Mouse (Mus musculus) erythroblast, embryonic 14.5 days (primary cell): ENCODE data around the gene Btbd9.

Experiments used
- GATA1 ChIP-seq: IDR thresholded peaks from 2 replicates; pipeline ENCODE4 v1.6.1; 2012; ENCODE audit warnings: low read length, inconsistent platforms, mixed read lengths
- TAL1 ChIP-seq: IDR thresholded peaks from 3 replicates; pipeline ENCODE4 v1.6.1; 2012; ENCODE audit warnings: low read length, inconsistent platforms, mixed read lengths

DNA sequence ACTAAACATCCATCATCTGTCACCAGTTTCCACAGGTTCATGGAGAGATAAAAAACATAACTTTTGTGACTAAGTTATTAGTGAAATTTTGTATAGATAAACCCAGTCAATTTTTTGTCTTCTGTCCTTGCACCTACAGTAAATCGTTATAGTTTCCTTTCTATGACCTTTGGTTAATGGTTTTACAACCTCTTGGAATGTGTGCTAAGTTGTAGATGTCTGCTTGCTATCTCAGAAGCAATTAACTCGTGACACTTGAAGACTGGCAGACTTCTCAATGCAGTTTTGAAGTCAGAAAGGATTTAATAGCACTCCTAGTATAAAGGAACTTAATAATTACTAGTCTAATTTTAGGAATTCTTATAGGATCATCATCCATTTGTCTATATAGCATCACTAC, 44.3 kb upstream of the Btbd9 start:
- TF ChIP-seq GATA1 (no peak), TAL1 (no peak)
